Mouse (Mus musculus): ENCODE data around the gene Vti1a.

DNA sequence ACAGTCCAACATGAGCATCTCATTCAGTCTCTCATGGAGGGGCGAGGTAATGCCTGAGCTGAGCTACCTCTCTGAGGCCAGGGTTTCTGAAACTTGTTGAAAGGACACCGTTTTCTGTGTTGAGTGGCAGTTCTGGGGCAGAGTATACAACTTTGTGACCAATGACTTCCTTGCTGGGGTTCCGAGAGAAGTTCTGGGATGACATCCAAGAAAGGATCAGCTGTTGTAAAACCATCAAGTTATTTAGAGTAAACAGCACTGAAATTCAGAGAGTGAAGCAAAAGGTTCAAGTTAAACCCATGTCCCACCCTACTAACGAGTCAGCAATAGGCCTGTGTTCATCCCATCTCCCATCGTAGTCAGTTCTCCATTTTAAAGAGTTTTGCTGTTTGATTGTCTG, 164.4 kb downstream of the Vti1a start:
- TF ChIP-seq CTCF (conservative IDR thresholded peaks at IDR 0.05; ENCODE audit: low read length) = no peak
- TF ChIP-seq NANOG (IDR thresholded peaks at IDR 0.05; ENCODE audit: borderline replicate concordance, low read length) = no peak
- no peak for TF ChIP-seq POU5F1 (IDR thresholded peaks at IDR 0.05; ENCODE audit: borderline replicate concordance, low read length)
